Mouse (Mus musculus): ENCODE data around the gene Pomgnt1. TPM values are rescaled to one million over a fixed set of nuclear protein-coding genes. Genes with fewer than 3 reads are reported as not detected.

Gene Pomgnt1
- total RNA-seq, 1 experiment from 2014 or later, result 12.7 TPM

- ATAC-seq (replicated peaks; ENCODE audit: insufficient number of reproducible peaks, low FRiP score, low TSS enrichment, poor library complexity, severe bottlenecking), result no peak
These were observed 9.5 kb downstream of the Pomgnt1 start for GRCm38 (mm10) chr4:116133126-116133525.

GRCm38 (mm10) chr4:116134990-116135389, 11.3 kb downstream of the Pomgnt1 start:
- 0 out of 2 replicates have a peak, but pooled peaks have one; percentile 1 for ATAC-seq (replicated peaks; ENCODE audit: insufficient number of reproducible peaks, low FRiP score, low TSS enrichment, poor library complexity, severe bottlenecking)

- no peak for ATAC-seq (replicated peaks; ENCODE audit: insufficient number of reproducible peaks, low FRiP score, low TSS enrichment, poor library complexity, severe bottlenecking)
These were observed 13.9 kb downstream of the Pomgnt1 start for GRCm38 (mm10) chr4:116137421-116137996.

- ATAC-seq (replicated peaks; ENCODE audit: insufficient number of reproducible peaks, low FRiP score, low TSS enrichment, poor library complexity, severe bottlenecking), result no peak
These were observed 17.3 kb downstream of the Pomgnt1 start for GRCm38 (mm10) chr4:116140801-116141574.

GRCm38 (mm10) chr4:116141736-116142135, 18.1 kb downstream of the Pomgnt1 start:
- no peak for ATAC-seq (replicated peaks; ENCODE audit: insufficient number of reproducible peaks, low FRiP score, low TSS enrichment, poor library complexity, severe bottlenecking)

- ATAC-seq (replicated peaks; ENCODE audit: insufficient number of reproducible peaks, low FRiP score, low TSS enrichment, poor library complexity, severe bottlenecking), result no peak
These were observed 18.6 kb downstream of the Pomgnt1 start for GRCm38 (mm10) chr4:116142269-116142668.

- ATAC-seq (replicated peaks; ENCODE audit: insufficient number of reproducible peaks, low FRiP score, low TSS enrichment, poor library complexity, severe bottlenecking), result no peak
These were observed 19.7 kb downstream of the Pomgnt1 start for GRCm38 (mm10) chr4:116143317-116143811.

- ATAC-seq (replicated peaks; ENCODE audit: insufficient number of reproducible peaks, low FRiP score, low TSS enrichment, poor library complexity, severe bottlenecking), result 0 out of 2 replicates have a peak, but pooled peaks have one; percentile 15
These were observed 20.5 kb downstream of the Pomgnt1 start for GRCm38 (mm10) chr4:116143891-116144717.

- no peak for ATAC-seq (replicated peaks; ENCODE audit: insufficient number of reproducible peaks, low FRiP score, low TSS enrichment, poor library complexity, severe bottlenecking)
These were observed 26.1 kb downstream of the Pomgnt1 start for GRCm38 (mm10) chr4:116149812-116150155.

GRCm38 (mm10) chr4:116150156-116150861, 26.7 kb downstream of the Pomgnt1 start:
- ATAC-seq (replicated peaks; ENCODE audit: insufficient number of reproducible peaks, low FRiP score, low TSS enrichment, poor library complexity, severe bottlenecking), result 0 out of 2 replicates have a peak, but pooled peaks have one; percentile 11

GRCm38 (mm10) chr4:116150862-116151221, 27.2 kb downstream of the Pomgnt1 start:
- no peak for ATAC-seq (replicated peaks; ENCODE audit: insufficient number of reproducible peaks, low FRiP score, low TSS enrichment, poor library complexity, severe bottlenecking)

- no peak for ATAC-seq (replicated peaks; ENCODE audit: insufficient number of reproducible peaks, low FRiP score, low TSS enrichment, poor library complexity, severe bottlenecking)
These were observed 27.6 kb downstream of the Pomgnt1 start, which contains the start of gene Lurap1 for GRCm38 (mm10) chr4:116151238-116151637. Lurap1 (minus strand) TSS chr4:116151338.

GRCm38 (mm10) chr4:116152702-116153101, 29.1 kb downstream of the Pomgnt1 start:
- ATAC-seq (replicated peaks; ENCODE audit: insufficient number of reproducible peaks, low FRiP score, low TSS enrichment, poor library complexity, severe bottlenecking), result no peak

GRCm38 (mm10) chr4:116157882-116158281, 34.2 kb downstream of the Pomgnt1 start:
- no peak for ATAC-seq (replicated peaks; ENCODE audit: insufficient number of reproducible peaks, low FRiP score, low TSS enrichment, poor library complexity, severe bottlenecking)

GRCm38 (mm10) chr4:116159912-116160311, 36.3 kb downstream of the Pomgnt1 start:
- no peak for ATAC-seq (replicated peaks; ENCODE audit: insufficient number of reproducible peaks, low FRiP score, low TSS enrichment, poor library complexity, severe bottlenecking)

GRCm38 (mm10) chr4:116160769-116161168, 37.1 kb downstream of the Pomgnt1 start:
- no peak for ATAC-seq (replicated peaks; ENCODE audit: insufficient number of reproducible peaks, low FRiP score, low TSS enrichment, poor library complexity, severe bottlenecking)

GRCm38 (mm10) chr4:116162142-116162541, 38.5 kb downstream of the Pomgnt1 start:
- no peak for ATAC-seq (replicated peaks; ENCODE audit: insufficient number of reproducible peaks, low FRiP score, low TSS enrichment, poor library complexity, severe bottlenecking)

GRCm38 (mm10) chr4:116164759-116165554, 41.3 kb downstream of the Pomgnt1 start:
- ATAC-seq (replicated peaks; ENCODE audit: insufficient number of reproducible peaks, low FRiP score, low TSS enrichment, poor library complexity, severe bottlenecking), result no peak

Measured in monocyte, adult 5-6 weeks (primary cell).